Mouse (Mus musculus) stomach, embryonic 15.5 days (tissue): ENCODE results near the gene Prdm10. TPM values are rescaled to one million over a fixed set of nuclear protein-coding genes. Genes with fewer than 3 reads are reported as not detected.

Experiments
- ATAC-seq: fragments of 200-750 bp; cut with Nextera tagmentation; 2 replicates; pipeline ENCODE4 v1.8.0; 2017; ENCODE audit warnings: low read depth, moderate number of reproducible peaks, moderate TSS enrichment; ENCODE audit not compliant: insufficient read depth, low FRiP score
- H3K27ac ChIP-seq: fragments of 300-500 bp; sonication (generic); 2 replicates; pipeline ENCODE4 v1.5.1; 2015; ENCODE audit warnings: mild to moderate bottlenecking, inconsistent platforms
- H3K27me3 ChIP-seq: fragments of 300-500 bp; sonication (generic); replicated peaks from 2 replicates; pipeline ENCODE4 v1.6.1; 2015; ENCODE audit warnings: inconsistent platforms
- H3K36me3 ChIP-seq: fragments of 300-500 bp; sonication (generic); 2 replicates; pipeline ENCODE4 v1.6.1; 2015; ENCODE audit warnings: inconsistent platforms
- H3K4me1 ChIP-seq: fragments of 300-500 bp; sonication (generic); 2 replicates; pipeline ENCODE4 v1.6.1; 2015; ENCODE audit warnings: inconsistent platforms
- H3K4me2 ChIP-seq: fragments of 300-500 bp; sonication (generic); 2 replicates; pipeline ENCODE4 v1.6.1; 2015; ENCODE audit warnings: mild to moderate bottlenecking, inconsistent platforms
- H3K4me3 ChIP-seq: fragments of 300-500 bp; sonication (generic); replicated peaks from 2 replicates; pipeline ENCODE4 v1.5.1; 2015; ENCODE audit warnings: inconsistent platforms
- H3K9ac ChIP-seq: fragments of 300-500 bp; sonication (generic); 2 replicates; pipeline ENCODE4 v1.6.1; 2015; ENCODE audit warnings: inconsistent platforms
- H3K9me3 ChIP-seq: fragments of 300-500 bp; sonication (generic); 2 replicates; pipeline ENCODE4 v1.6.1; 2016; ENCODE audit warnings: inconsistent platforms
- WGBS: fragments of 180-500 bp; shearing (Covaris S2); methylation state at CpG from one replicate; pipeline ENCODE4 v1.1.7; 2015; 5-methylcytosine and 5-hydroxymethylcytosine counted together
- polyA plus RNA-seq: library from polyadenylated mRNA; unstranded; fragments of >200 nt; fragmentation: Nextera tagmentation; extraction: Ambion mirVana; gene quantifications from 2 replicates; pipeline ENCODE4 v1.2.1, GENCODE M21; 2015

Prdm10 gene
- 4.2 and 5.1 TPM in 2 replicates for polyA plus RNA-seq

- no peaks in the 10 kb centered on the region for H3K27me3 ChIP-seq
- peak within 1 kb of the TSS; percentile 68 for H3K4me2 ChIP-seq
- no peaks in the 10 kb centered on the region for H3K9me3 ChIP-seq
- H3K27ac ChIP-seq = peak within 1 kb of the TSS; percentile 99
- H3K9ac ChIP-seq = peak within 1 kb of the TSS; percentile 98
- peak within 1 kb of the TSS; percentile 83 for H3K4me3 ChIP-seq
- WGBS = under 1% methylated on average over 39 of the region's 45 CpGs
- peak; percentile 88 for ATAC-seq
- 0 out of 2 replicates have a peak, but pooled peaks cover 11% of the 10 kb centered on the region for H3K4me1 ChIP-seq
- no peaks in the 10 kb centered on the region for H3K36me3 ChIP-seq
Measured at GRCm38 (mm10) chr9:31280366-31281010, at the start of gene Prdm10. Prdm10 (plus strand) TSS chr9:31280538.

- Histone ChIP-seq H3K9me3 (no peaks in the 10 kb centered on the region), H3K27me3 (no peaks in the 10 kb centered on the region), H3K9ac (no peak overlapping the region), H3K36me3 (no peaks in the 10 kb centered on the region), H3K27ac (no peak overlapping the region), H3K4me3 (no peak overlapping the region), H3K4me2 (no peak overlapping the region; the same call in 1 of the 2 replicates), H3K4me1 (peaks cover 15% of the 10 kb centered on the region)
- peak; percentile 43; the same call in 1 of the 2 replicates for ATAC-seq
- WGBS = 17% methylated on average over 4 of the region's 4 CpGs
Measured at GRCm38 (mm10) chr9:31235030-31235429, 45.3 kb upstream of the Prdm10 start.

GRCm38 (mm10) chr9:31235489-31235888 lies 44.8 kb upstream of the Prdm10 start:
- WGBS = 65% methylated on average over 9 of the region's 9 CpGs
- Histone ChIP-seq H3K4me2 (no peak overlapping the region; the same call in 1 of the 2 replicates), H3K27ac (peak overlapping the region; percentile 26; the same call in 1 of the 2 replicates), H3K4me1 (peaks cover 15% of the 10 kb centered on the region), H3K9ac (no peak overlapping the region), H3K4me3 (no peak overlapping the region), H3K9me3 (no peaks in the 10 kb centered on the region), H3K27me3 (no peaks in the 10 kb centered on the region), H3K36me3 (no peaks in the 10 kb centered on the region)
- ATAC-seq = no peak

- Histone ChIP-seq H3K4me1 (peaks cover 15% of the 10 kb centered on the region), H3K27me3 (no peaks in the 10 kb centered on the region), H3K4me2 (no peak overlapping the region), H3K4me3 (no peak overlapping the region), H3K9ac (no peak overlapping the region), H3K9me3 (no peaks in the 10 kb centered on the region), H3K27ac (no peak overlapping the region), H3K36me3 (no peaks in the 10 kb centered on the region)
- 65% methylated on average over 5 of the region's 5 CpGs for WGBS
- no peak for ATAC-seq
Measured at GRCm38 (mm10) chr9:31236079-31236478, 44.3 kb upstream of the Prdm10 start.

- WGBS = 70% methylated on average over 2 of the region's 2 CpGs
Measured at GRCm38 (mm10) chr9:31238526-31238925, 41.8 kb upstream of the Prdm10 start.

GRCm38 (mm10) chr9:31239551-31239950 lies 40.8 kb upstream of the Prdm10 start:
- Histone ChIP-seq H3K27ac (no peak overlapping the region), H3K4me2 (no peak overlapping the region), H3K4me3 (no peak overlapping the region), H3K36me3 (no peaks in the 10 kb centered on the region), H3K9ac (no peak overlapping the region), H3K27me3 (no peaks in the 10 kb centered on the region), H3K4me1 (peaks cover 9% of the 10 kb centered on the region), H3K9me3 (no peaks in the 10 kb centered on the region)
- 87% methylated on average over 2 of the region's 2 CpGs for WGBS
- no peak for ATAC-seq

More at GRCm38 (mm10) chr9:31238526-31238925, 41.8 kb upstream of the Prdm10 start:
- Histone ChIP-seq H3K27ac (no peak overlapping the region), H3K4me1 (peaks cover 9% of the 10 kb centered on the region), H3K4me3 (no peak overlapping the region), H3K9me3 (no peaks in the 10 kb centered on the region), H3K27me3 (no peaks in the 10 kb centered on the region), H3K36me3 (no peaks in the 10 kb centered on the region), H3K9ac (no peak overlapping the region), H3K4me2 (no peak overlapping the region)
- ATAC-seq = no peak

GRCm38 (mm10) chr9:31240522-31241207 lies 39.7 kb upstream of the Prdm10 start:
- Histone ChIP-seq H3K27ac (no peak overlapping the region), H3K9ac (no peak overlapping the region), H3K36me3 (no peaks in the 10 kb centered on the region), H3K9me3 (no peaks in the 10 kb centered on the region), H3K4me1 (peaks cover 2% of the 10 kb centered on the region), H3K27me3 (no peaks in the 10 kb centered on the region), H3K4me2 (no peak overlapping the region), H3K4me3 (no peak overlapping the region)
- WGBS = 70% methylated on average over 8 of the region's 8 CpGs
- no peak for ATAC-seq

- Histone ChIP-seq H3K36me3 (no peaks in the 10 kb centered on the region), H3K4me1 (no peaks in the 10 kb centered on the region), H3K27ac (no peak overlapping the region), H3K9ac (no peak overlapping the region), H3K4me3 (no peak overlapping the region), H3K4me2 (no peak overlapping the region), H3K9me3 (no peaks in the 10 kb centered on the region), H3K27me3 (no peaks in the 10 kb centered on the region)
- ATAC-seq = no peak
- WGBS = 74% methylated on average over 7 of the region's 7 CpGs
Measured at GRCm38 (mm10) chr9:31241208-31241699, 39.1 kb upstream of the Prdm10 start.

- Histone ChIP-seq H3K27ac (no peak overlapping the region), H3K4me1 (no peaks in the 10 kb centered on the region), H3K27me3 (no peaks in the 10 kb centered on the region), H3K4me3 (no peak overlapping the region), H3K4me2 (no peak overlapping the region), H3K9me3 (no peaks in the 10 kb centered on the region), H3K9ac (no peak overlapping the region), H3K36me3 (no peaks in the 10 kb centered on the region)
- no peak for ATAC-seq
- WGBS = 52% methylated on average over 18 of the region's 18 CpGs
Measured at GRCm38 (mm10) chr9:31243306-31243938, 36.9 kb upstream of the Prdm10 start.

GRCm38 (mm10) chr9:31243939-31244333 lies 36.4 kb upstream of the Prdm10 start:
- no peak overlapping the region for H3K4me3 ChIP-seq

GRCm38 (mm10) chr9:31245006-31245405 lies 35.3 kb upstream of the Prdm10 start:
- 91% methylated on average over 6 of the region's 6 CpGs for WGBS

More at GRCm38 (mm10) chr9:31243939-31244333, 36.4 kb upstream of the Prdm10 start:
- Histone ChIP-seq H3K27ac (no peak overlapping the region), H3K9me3 (no peaks in the 10 kb centered on the region), H3K36me3 (no peaks in the 10 kb centered on the region), H3K9ac (no peak overlapping the region), H3K27me3 (no peaks in the 10 kb centered on the region), H3K4me1 (no peaks in the 10 kb centered on the region), H3K4me2 (no peak overlapping the region)
- no peak for ATAC-seq
- 80% methylated on average over 5 of the region's 5 CpGs for WGBS

GRCm38 (mm10) chr9:31246421-31246820 lies 33.9 kb upstream of the Prdm10 start:
- Histone ChIP-seq H3K36me3 (no peaks in the 10 kb centered on the region), H3K4me2 (no peak overlapping the region), H3K27ac (no peak overlapping the region), H3K9me3 (no peaks in the 10 kb centered on the region), H3K27me3 (no peaks in the 10 kb centered on the region), H3K4me1 (no peaks in the 10 kb centered on the region), H3K9ac (no peak overlapping the region), H3K4me3 (no peak overlapping the region)
- whole genome bisulfite sequencing = 48% methylated on average over 6 of the region's 6 CpGs
- ATAC-seq = peak; percentile 53; the same call in 1 of the 2 replicates

More at GRCm38 (mm10) chr9:31245006-31245405, 35.3 kb upstream of the Prdm10 start:
- no peak overlapping the region for H3K4me3 ChIP-seq
- no peak overlapping the region for H3K9ac ChIP-seq
- H3K36me3 ChIP-seq = no peaks in the 10 kb centered on the region
- no peak for ATAC-seq
- no peak overlapping the region for H3K27ac ChIP-seq
- H3K27me3 ChIP-seq = no peaks in the 10 kb centered on the region
- no peaks in the 10 kb centered on the region for H3K4me1 ChIP-seq
- H3K4me2 ChIP-seq = no peak overlapping the region
- H3K9me3 ChIP-seq = no peaks in the 10 kb centered on the region
